Mouse (Mus musculus) hematopoietic stem cell, adult 5-6 weeks (primary cell): Measurements from ENCODE around the gene Coro1a. TPM values are rescaled to one million over a fixed set of nuclear protein-coding genes. Genes with fewer than 3 reads are reported as not detected.
A peak's percentile ranks its signal among the peaks of the same experiment; 100 is the strongest.

Experiments used
- ATAC-seq, 2 experiments: fragments of 125-278 bp in 1 of 2; replicated peaks in 1 of 2; 2 replicates each; pipeline ENCODE4 v1.8.0; 2016 to 2017; ENCODE audit warnings: inconsistent platforms in 2 of 2, mild to moderate bottlenecking in 2 of 2, moderate number of reproducible peaks in 2 of 2, low read depth in 1 of 2, moderate TSS enrichment in 1 of 2; ENCODE audit not compliant: low FRiP score in 2 of 2, poor library complexity in 2 of 2, severe bottlenecking in 2 of 2, insufficient read depth in 1 of 2, low TSS enrichment in 1 of 2
- total RNA-seq: library from RNA; stranded (forward); fragments of 172-1452, 232-1000 nt; gene quantifications from 2 replicates; pipeline ENCODE4 v1.2.3, GENCODE M21; 2017

The Coro1a gene
- total RNA-seq, 1 experiment from 2014 or later = 352 TPM

- ATAC-seq = peak; percentile 64 to 84
These were observed 12.4 kb downstream of the Coro1a start, which contains the start of gene Bola2 for GRCm38 (mm10) chr7:126695210-126695611. Bola2 (plus strand) TSS chr7:126695401.

- no peak for ATAC-seq
These were observed 13.0 kb downstream of the Coro1a start for GRCm38 (mm10) chr7:126694441-126695051.

GRCm38 (mm10) chr7:126693781-126694180 is 13.8 kb downstream of the Coro1a start:
- no peak for ATAC-seq

- ATAC-seq = peak; percentile 32 to 54; a peak in 1 of 4 replicates
These were observed 14.3 kb downstream of the Coro1a start for GRCm38 (mm10) chr7:126693256-126693655.

- no peak for ATAC-seq
These were observed 15.2 kb downstream of the Coro1a start for GRCm38 (mm10) chr7:126692426-126692825.

GRCm38 (mm10) chr7:126691676-126692075 is 15.9 kb downstream of the Coro1a start:
- ATAC-seq = no peak

- no peak for ATAC-seq
These were observed 16.9 kb downstream of the Coro1a start for GRCm38 (mm10) chr7:126690737-126691136.

- ATAC-seq = no peak
These were observed 18.6 kb downstream of the Coro1a start for GRCm38 (mm10) chr7:126689021-126689420.

- peak in 1 of 2 experiments; percentile 19; a peak in 2 of 4 replicates for ATAC-seq
These were observed 19.4 kb downstream of the Coro1a start for GRCm38 (mm10) chr7:126688156-126688555.

- no peak for ATAC-seq
These were observed 26.4 kb downstream of the Coro1a start for GRCm38 (mm10) chr7:126681221-126681620.

- ATAC-seq = no peak
These were observed 27.9 kb downstream of the Coro1a start for GRCm38 (mm10) chr7:126679683-126680082.

GRCm38 (mm10) chr7:126678545-126679341 is 28.8 kb downstream of the Coro1a start:
- ATAC-seq = no peak

- ATAC-seq = no peak
These were observed 30.9 kb downstream of the Coro1a start for GRCm38 (mm10) chr7:126676631-126677220.

- peak; percentile 31 to 32; a peak in 2 of 4 replicates for ATAC-seq
These were observed 31.4 kb downstream of the Coro1a start, which contains the start of gene Sult1a1 for GRCm38 (mm10) chr7:126676207-126676606. Sult1a1 (minus strand) TSS chr7:126676432.

- ATAC-seq = no peak
These were observed 32.5 kb downstream of the Coro1a start for GRCm38 (mm10) chr7:126675104-126675503.

- no peak for ATAC-seq
These were observed 35.5 kb downstream of the Coro1a start for GRCm38 (mm10) chr7:126672111-126672510.

GRCm38 (mm10) chr7:126670152-126670551 is 37.4 kb downstream of the Coro1a start:
- ATAC-seq = no peak

- 0 out of 4 replicates have a peak, but pooled peaks of 1 of the 2 experiments have one; percentile 9 for ATAC-seq
These were observed 39.1 kb downstream of the Coro1a start for GRCm38 (mm10) chr7:126668452-126668851.
